Mouse (Mus musculus): ENCODE measurements at regions not wholly inside any gene's neighbourhood (a gene's known extent, or its start where the extent isn't known, plus 50 kb on each side); places are given as distances from the start of the nearest gene placed in this dataset.

DNA sequence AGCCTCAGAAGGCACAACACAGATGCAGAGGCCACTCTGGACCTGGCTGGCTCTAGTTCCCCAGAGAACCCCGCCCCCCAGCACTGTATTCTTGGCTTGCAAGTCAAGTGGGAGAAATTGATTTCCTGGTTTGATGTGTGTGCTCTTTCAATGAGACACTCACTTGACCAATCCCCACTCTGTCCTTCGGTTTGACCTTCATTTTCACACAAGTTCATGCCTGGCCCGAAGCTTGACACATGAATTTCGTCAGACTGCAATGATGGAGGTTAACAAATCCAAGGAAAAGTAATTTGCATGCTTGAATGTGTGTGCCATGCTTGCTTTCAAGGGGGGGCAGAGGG lies 333.4 kb upstream of the Mki67 start:
- no peak for DNase-seq (ENCODE audit: low read depth)

DNA sequence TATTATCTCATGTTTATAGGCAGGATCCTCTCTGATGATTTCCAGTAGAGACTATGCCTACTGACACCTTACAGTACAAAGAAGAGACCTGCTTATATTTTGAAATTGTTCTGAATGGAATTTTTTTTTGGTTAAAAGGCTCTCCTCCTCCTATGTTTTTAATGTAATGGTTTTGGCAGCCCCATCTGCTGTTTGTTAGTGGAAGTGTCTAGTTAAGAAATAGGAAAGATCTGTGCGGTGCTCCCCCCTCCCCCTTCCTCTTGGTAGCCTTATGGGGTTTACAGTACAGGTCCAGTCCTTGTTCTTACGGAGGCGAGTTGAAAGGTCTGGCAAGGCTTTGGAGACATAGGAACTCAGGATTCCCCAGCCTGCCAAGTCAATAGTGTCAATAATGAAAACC lies 334.0 kb upstream of the Mki67 start:
- no peak for DNase-seq (ENCODE audit: low read depth)

DNA sequence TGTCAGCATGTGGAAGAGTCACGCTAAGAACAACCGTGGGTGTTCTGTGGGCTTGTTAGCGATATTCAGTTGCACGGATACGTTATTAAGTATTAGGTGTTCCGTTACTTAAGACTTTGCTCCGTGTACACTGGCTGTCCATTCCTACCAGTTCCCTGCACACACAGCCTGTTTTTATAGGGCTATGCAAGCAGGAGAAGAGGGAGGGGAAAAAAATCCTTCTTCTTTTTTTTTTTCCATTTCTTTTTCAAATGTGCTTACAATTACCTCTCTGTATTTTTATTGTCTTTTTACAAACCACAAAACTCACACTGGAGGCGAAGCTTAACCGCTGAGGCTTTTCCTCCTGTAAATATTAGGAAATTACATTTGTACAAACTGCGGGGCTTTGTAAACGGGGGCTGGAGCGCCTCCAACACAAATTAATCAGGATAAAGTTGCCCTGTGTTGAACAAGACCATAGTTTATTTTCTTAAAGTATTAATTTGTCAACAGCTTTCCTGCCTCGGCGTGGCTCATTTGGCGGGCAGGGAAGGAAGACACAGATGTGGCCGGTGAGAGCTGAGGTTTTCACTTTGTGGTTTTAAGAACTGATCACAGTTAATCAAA lies 340.8 kb upstream of the Mki67 start:
- DNase-seq (ENCODE audit: low read depth) = no peak

DNA sequence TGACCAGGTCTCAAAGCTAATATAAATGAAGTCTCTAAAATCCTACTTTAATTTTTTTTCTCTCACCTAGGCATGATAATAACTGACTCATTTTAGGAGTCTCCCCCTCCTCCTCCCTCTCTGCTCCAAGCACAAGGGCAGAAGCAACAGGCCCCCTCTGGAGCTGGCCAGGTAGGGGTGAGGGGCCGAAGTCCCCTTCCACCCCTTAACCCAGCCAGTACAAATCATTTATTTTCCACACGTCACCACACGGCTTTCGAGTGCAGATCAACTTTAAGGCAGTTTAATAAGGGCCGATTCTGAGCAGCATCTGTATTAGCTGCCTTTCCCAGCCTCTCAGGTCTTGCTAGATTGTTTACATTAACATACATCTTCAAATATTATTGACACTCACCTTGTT lies 342.2 kb upstream of the Mki67 start:
- no peak for DNase-seq (ENCODE audit: low read depth)

DNA sequence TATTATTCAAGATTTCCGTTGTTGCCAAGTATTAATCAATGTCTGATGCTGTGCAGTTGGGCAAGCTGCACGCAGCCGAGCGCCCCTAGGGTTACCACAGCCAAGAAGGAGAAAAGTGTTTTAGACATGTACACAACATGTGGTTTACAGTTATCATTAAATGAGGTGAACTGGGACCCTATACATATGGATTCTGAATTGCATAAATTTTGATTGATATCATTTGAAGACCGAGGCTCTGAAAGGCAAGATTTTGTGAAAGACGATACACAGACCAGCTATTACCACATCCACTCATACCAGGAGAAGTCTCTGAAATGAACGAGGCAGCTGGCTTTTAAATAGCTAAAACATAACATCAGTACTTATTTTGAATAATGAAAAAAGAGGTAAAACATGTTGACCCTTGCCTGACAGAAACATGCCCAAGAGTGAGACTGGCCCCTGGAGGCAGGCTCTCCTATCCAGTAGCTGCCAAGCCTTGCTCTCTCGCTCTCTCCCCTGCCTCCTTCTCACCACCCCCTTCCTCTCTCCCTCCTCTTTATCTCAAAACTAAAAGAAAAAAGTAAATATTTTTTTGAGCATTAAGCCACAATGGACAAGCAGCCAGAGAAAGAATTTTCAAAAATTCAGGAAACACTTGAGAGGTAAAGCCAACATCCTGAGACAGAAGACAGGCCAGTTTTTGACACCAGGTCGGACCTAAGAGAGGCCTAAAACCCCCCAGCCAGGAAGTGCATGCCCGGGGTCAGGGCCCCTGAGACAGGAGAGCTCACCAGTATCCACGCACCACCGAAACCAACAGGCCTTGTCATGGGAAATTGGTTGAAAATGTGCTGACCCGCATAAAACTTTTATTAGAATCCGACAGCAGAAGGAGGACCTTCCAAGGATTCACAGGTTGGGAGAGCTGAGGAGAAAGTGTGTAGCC lies 342.9 kb upstream of the Mki67 start:
- no peak for DNase-seq (ENCODE audit: low read depth)

DNA sequence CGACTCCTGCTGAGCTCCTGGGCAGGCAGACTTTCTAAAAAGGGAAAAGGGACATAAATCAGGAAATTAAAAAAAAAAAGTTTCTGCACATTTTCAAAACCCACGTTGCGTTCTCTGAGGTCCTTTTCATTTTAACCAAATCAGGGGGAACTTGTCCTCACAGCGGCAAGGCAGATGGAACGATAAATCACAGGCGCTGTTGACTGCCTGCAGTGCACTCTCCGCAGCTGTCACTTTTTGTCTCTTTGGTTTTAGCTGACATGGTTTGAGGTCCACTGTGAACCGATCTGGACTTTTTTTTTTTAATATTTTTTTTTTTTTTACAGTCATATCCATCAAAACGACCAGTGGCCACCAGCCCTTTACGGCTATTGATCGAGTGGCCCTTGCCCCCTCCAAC lies 343.7 kb upstream of the Mki67 start:
- DNase-seq (ENCODE audit: low read depth) = no peak

DNA sequence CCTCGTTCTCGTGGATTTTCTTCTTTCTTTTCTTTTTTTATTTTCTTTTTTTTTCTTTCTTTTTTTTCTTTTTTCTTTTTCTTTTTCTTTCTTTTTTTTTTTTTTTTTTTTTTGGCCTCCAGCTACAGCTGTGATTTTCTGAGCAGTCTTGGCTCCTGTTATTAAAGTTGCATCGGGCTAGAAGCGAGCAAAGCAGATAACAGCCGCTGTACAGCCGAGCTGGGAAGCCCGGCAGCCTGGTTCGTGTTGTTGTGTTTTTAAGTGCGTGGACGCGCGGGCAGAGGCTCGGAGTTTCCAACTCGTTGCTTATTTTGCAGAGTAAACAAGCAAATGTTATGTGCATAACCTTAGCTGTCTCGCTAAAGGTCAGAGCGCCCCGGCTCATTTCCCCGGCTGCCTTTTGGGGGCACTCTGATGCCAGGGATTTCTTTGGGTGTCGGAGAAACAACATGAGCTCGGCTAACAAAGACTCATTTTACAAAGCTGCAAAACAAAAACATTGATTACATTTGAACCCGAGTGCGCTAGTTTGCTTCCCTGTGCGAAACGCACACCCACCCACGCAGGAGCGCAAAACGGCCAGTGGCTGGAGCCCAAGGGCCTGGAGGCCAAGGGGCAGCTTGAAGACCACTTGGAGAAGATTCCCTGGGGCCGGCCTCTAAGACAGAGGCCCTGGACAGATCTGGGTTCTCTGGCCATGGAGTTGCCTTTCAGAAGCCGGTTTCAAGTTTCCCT lies 344.3 kb upstream of the Mki67 start:
- DNase-seq (ENCODE audit: low read depth) = no peak

DNA sequence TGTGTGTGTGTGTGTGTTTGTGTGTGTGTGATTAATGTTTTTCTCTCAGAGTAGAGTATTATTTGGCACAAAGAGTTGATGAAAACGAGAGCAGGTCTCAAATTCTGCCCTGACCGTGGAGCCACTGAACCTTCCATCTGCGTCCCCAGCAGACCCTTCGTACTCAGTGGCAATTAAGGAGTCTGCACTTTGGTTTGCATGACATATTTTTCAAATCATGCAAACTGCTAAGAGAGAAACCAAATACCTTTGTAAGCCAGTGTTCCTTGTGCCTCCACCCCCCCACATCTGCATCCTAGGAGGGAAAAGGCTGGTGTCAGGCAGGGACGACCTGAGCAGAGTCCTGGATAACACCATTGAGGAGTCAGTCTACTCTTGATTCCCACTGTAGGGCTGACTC lies 346.5 kb upstream of the Mki67 start:
- no peak for DNase-seq (ENCODE audit: low read depth)

DNA sequence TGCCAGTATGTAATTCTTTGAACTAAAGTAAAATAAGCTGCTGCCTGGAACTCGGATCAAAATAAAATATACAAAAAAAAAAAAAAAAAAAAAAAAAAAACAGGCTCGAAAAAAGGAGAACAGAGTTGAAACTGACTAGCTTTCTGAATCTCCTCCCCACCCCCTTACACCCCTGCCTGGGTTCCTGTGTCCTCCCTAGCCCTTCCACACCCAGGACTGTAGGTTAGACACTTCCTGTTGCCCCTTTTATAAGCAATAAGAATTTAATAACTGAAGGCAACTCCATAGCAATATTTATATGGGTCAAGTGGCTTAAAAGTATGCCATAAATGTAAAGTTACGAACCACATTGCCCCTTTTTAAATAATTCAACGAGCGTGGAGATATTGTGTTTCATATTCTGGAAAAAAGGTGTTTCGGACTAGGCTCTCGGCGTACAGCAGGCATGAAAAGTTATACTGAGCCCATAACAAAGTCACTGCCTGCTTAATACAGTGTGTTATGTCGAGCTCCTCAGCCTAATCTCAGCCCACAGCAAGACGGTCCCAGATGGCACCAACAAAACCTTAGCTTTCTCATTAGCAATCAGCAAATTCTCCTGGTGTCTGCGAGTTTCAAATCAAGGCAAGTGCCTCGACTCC lies 349.0 kb upstream of the Mki67 start:
- no peak for DNase-seq (ENCODE audit: low read depth)

DNA sequence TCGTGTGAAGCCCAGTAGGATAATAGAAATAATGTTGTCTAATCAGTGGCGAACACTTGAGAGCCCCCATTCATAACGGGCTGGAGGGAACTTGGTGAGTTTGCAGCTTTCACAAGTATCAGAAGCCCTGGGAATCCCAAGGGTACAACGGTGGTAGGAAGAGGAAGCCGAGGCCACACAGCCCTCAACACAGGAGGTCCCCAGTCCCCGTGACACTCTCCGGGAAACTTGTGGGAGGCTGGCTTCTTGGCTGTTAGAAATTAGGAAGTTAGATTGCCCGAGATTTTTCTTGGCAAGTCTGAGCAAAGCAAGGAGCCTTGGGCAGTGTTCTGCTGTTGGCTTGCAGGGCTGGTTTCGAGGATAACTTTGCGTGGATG lies 349.5 kb upstream of the Mki67 start:
- DNase-seq (ENCODE audit: low read depth) = no peak

DNA sequence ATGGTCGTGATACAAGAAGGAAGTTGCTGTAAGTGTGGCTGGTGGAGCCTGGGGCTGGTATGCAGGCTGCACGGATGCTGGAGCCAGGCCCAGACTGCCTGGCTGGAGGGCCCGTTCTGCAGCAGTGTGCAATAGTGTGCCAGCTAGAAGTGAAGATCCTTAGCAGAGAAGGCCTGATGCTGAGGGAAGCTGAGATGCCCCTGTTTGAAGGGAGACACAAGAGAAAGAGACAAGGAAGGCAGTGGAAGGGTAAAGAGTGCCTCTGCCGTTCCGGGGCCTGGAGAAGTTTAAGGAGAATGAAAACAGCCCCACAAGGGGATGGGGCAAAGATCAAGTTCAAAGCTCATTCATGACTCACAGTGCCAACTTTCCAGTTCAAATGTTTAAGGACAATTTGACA lies 354.7 kb upstream of the Mki67 start:
- no peak for DNase-seq (ENCODE audit: low read depth)

DNA sequence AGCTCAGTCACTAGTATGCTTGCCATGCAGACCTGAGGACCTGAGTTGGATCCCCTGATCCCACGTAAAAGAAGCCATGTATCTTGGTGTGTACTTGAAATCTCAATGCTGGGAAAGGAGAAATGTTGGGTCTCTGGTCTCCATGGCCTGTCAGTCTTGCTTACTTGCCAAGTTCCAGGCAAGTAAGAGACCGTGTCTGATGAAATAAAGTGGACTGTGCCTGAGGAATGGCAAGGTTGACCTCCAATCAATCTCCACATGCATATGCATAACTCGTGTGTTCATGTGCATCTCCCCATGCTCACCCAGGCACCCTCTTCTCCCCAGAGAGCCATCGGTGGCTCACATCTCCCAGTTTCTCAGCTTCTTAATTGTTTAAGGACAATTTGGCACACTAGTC lies 355.2 kb upstream of the Mki67 start:
- no peak for DNase-seq (ENCODE audit: low read depth)

DNA sequence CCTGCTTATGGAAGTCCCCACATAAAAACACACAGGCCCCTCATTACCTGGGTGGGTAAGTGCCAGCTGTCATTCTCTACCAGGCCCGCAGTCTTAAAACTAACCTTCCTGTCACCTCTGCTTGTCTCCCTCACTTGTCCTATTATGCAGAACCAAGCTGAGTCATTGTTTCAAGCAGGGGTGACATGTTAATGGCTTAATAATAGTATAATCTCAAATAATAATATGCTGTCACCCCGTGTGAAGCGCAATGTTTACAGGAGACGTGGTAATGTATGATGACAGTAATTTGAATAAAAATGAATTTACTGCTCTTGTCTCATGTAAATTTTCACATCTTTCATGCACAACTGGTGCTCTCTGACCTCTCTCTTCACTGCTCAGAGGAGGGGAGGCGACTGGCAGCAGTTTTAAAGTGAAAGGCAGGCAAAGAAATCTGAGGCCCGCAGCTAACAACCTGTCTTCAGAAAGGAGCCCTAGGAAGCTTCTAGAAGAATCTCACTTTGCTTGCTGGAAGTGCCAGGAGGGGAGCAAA lies 357.2 kb upstream of the Mki67 start:
- DNase-seq (ENCODE audit: low read depth) = no peak

DNA sequence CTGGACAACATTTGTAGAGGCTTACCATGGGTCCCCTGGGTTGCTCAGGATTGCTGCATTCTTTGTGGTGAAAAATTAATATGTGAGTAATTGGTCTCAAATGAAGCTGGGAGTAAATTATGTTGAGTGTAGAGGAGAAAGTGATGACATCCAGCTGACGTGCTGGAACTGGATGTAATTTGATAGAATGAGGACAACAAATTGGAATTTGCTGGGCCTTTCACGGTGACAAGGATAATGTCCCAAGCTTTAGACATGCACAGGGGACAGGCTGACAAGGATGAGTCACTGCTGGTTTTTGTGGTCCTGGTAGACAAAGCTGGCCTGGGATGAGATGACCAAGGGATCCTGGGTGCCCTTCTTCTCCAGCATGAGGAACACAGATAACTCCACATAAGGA lies 357.9 kb upstream of the Mki67 start:
- DNase-seq (ENCODE audit: low read depth) = no peak

DNA sequence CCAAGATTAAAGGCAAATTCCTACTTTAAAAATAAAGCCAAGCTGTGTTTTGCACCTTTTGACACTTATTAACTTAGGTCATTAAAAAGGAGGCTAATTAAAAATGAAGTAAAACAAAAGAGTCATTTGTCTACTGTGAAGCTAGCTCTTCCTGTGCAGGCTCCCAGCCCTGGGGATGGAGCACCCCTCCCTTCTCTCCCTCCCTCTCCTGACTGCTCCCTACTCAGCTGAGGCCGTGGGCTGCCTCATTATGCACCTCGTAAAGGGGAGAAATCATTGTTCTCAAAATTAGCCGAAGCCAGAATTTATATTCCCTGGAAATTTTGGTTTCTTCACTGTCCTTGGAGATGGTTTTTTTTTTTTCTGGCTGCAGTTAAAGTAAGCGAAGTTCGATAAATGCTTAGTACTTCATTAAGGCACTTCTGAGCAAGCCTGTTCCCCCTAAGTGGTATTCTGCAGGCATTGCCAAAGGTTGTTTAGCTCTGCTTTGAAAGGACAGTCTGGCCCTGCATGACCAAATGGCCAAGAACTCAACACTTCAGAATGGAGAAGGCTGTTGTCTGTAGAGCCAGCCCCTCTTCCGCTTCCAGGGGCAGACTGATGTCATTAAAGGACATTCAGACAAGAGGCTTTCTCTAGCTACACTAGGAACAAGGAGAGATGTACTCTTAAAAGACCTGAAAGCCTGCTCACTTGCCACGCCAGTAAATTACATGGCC lies 365.5 kb upstream of the Mki67 start:
- DNase-seq (ENCODE audit: low read depth) = no peak

DNA sequence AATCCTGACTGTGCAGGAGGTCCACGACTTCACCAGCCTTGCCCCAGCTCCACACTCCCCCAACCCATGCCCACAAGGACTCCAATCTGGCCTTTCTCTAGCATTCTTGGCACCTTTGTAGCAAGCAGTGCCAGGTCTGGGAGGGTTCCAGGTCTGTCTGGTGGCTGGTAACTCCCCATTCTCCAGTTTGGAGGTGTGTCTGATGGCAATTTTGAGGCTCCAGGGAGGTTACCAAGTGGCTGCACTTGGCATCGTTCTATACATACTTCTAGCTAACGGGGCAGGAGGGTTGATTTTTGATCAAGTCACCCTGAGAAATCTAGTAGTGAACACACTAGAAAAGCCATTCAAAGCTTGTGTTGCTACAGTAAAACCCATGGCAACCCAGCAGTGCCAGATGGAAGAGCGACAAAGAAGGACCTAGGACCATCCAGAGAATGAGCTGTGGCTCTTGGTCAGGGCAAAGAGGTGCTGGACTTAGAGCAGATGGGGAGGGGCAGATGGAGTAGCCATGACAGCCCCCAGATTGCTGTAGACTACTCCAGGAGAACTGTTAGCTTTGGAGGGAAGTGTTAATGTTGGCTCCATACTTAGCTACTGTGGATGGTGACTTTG lies 366.2 kb upstream of the Mki67 start:
- no peak for DNase-seq (ENCODE audit: low read depth)

DNA sequence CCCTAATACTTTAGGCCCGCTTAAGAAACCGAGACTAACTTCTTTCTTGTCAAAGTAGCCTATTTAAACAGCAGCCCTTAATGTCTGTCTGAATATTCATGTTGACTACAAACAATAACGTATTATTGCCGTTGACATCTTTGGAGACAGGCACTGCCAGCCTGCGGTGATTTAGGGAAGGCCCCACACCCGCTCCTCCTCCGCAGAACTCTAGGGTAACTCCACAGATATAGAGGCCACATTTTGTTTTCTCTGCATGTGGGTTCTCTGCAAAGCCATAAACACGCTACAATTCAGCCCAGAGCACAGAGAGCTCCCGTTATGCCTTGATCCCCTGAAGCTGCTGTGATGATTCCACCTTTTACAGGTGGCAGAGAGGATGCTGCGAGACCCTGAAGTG lies 366.8 kb upstream of the Mki67 start:
- no peak for DNase-seq (ENCODE audit: low read depth)

DNA sequence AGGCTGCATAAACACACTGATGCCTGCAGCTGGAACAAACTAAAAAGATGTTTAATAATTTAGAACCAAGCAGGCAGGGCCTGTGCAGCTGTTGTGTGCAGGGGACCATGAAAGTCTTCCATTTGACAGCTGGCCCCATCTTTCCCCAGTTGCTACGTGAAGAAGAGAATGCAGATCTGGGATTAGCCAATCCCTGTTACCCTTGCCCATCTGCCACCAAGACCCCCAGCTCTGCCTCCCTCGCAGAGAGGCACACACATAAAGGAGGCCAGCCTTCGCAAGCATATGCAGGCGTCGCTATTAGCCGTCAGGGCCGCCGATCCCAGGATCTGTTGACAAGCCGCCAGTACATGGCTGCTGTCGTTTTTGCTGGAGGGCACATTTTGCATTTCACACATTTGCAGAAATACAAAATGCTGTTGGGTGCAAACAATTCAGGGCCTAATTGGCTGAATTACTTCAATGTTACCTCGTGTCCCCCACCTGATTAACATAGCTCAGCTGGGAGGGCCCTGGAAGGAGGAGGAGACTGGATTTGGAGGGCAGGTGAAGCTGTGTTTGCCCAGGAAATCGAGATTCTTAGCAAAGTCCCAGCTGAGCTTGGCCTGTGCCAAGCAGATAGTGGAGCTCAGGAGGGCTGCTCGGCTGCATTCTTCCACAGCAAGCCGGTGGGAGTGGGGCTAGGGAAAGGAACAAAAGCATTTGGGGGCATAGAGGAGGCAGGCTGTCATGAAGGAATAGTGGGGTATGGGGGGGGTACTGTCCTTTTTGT lies 367.6 kb upstream of the Mki67 start:
- no peak for DNase-seq (ENCODE audit: low read depth)

DNA sequence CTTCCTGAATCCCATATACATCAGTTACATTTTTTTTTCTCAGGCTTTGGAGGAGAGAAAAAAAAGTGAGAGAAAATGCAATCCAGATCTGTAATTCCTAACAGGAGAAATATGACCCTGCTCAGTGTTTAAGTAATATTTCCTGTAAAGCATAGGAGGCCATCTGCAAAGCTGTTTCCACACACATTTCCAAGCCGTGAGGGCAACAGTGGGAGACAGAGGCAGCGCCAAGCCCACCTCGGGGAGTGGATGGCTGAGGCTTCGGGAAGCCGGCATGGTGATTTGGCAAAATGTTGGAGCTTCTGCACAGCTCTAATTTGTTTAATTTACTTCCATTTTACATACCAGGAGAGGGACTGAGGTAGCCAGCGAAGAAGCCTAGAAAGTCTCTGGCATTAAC lies 372.6 kb upstream of the Mki67 start:
- no peak for DNase-seq (ENCODE audit: low read depth)

DNA sequence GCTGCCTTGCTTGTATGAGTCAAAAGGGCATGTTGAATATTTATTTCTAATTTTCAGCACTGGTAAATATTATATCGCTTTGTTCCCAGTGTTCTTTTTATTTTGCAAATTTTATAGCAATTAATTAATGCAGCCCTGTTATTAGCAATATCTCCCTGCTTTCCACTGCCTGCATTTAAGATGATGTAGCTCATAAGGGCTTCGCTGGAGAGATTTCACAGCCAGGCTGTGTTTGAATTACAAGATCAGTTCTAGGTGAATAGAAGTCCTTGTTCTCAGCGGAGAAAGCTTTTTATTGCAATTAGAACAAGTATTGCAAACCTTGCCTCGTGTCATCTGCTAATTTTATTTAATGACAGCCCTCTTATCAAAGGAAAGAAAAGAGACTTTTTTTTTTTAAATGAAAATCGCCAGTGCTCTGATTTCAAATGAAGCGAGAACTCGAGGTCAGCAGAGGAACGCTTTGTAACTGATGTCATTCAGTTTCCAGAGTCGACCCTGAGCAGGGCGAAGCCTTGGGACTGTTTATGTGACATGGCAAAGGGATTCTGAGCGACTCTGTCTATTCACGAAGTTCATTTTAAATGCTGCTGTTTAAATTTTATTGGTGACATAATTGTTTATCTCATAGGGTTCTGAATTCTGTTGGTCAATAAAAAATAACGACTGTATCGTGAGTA lies 378.7 kb upstream of the Mki67 start:
- DNase-seq (ENCODE audit: low read depth) = no peak

Data from 416B (cell line).